Mouse (Mus musculus): ENCODE measurements around the gene Efl1.

The Efl1 gene

DNA sequence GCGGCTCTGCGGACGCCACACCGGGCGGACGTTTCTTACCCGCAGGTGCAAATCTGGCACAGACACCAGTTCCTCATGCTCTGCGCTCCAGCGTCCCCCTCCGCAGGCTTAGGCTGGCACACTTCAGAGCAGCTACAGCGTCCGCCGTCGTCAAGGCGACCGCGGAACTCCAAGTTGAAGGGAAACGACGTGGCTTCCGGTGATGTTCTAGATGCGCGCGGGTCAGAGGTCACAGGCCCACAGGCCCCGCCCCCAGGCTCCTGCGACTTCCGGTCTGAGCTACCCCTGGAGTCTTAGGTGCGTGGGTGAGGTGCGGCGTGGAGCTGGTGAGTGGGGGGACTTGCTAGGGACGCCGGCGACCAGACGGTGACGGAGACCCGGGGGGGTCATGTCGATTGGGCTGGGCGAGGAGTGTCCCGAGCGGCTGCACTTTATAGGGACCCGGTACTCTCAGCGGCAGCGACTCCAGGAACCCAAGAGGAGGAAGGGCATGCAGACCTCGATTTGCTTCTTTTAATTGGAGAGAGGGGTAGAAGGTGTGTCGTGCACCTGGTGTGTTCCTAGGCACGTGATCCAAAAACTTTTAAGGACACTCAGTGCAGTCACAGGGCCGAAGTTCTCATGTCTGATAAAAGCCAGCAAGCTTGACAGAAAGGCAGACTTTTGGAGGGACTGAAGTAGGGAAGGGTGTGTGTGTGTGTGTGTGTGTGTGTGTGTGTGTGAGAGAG, at the start of gene Efl1, which contains the start of gene Saxo2:
Gene Efl1, plus strand, starts transcription at position 262 of the 728 bp plus-strand sequence.
Gene Saxo2, minus strand, starts transcription at position 176 of the 728 bp plus-strand sequence.
- DNase-seq, result peak; percentile 97

DNA sequence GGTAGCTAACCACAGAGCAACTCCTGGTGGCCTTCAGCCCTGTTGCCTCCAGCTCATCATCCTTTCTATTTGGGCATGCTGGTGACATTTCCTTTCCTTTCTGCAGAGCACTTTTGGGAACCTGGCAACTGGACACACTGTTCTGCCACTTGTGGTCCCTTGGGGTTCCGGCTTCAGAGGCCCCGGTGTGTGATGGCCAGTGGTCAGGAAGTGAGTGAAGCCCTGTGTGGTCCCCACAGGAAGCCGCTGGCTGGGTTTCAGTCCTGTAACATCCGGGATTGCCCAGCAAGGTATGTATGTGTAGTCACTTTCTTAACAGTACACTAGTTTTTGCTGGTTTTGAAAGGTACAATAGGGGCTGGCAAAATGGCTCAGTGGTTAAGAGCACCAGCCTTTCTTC, 46.4 kb upstream of the Efl1 start:
- DNase-seq, result no peak

DNA sequence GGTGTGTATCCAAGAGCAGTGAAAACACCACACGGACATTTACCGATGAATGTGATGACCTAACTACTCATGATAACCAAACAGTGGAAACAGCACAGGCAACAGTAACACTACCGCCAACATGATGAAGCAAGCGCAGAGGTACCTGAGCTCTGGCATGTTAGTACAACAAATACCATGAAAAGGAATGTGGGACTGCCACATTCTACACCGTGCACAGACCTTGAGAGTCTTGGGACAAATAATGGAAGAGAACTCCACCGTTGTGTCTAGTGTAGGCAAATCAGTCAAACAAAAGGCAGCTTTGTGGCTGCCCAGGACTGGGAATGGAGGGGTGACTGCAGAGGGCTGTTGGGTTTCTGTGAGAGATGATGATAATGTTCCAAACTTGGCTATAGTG, 43.0 kb upstream of the Efl1 start:
- DNase-seq, result no peak

DNA sequence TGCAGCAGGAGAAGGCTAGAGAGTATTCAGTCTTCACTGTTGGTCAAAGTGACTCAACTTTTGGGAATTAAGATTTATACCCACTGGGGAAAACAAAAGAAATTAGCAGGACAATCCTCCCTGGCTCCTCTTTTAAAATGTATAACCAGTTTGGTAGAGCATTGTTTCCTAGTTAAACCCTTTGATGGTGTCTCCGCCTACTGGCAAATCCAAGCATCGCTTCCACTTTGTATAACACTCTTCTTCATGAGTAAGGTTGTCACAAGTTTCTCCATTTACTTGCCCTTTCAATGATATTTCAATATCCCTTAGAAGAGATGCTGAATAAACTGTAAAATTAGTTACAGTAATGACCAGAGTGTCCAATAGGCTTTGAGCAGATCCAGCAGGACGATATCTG, 38.8 kb upstream of the Efl1 start:
- peak; percentile 49 for DNase-seq

DNA sequence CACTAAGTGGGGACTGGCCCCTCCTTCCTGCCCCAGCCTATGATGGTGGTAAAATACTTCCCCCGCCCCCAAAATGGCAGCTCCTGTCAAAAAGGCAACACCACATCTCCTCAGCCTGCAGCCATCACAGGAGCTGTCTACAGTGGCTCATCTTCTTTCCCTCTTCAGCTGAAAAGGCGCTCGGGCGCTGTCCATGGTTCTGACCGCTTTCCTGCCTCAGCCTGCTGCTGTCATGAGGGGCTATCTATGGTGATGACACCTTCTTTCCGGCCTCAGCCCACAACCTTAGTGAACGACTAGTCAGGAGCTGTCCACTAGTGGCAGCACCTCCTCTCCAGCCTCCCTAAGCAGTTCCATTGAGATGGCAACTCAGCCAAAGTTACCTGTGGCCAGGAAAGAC, 23.1 kb upstream of the Efl1 start:
- DNase-seq, result peak; percentile 86

DNA sequence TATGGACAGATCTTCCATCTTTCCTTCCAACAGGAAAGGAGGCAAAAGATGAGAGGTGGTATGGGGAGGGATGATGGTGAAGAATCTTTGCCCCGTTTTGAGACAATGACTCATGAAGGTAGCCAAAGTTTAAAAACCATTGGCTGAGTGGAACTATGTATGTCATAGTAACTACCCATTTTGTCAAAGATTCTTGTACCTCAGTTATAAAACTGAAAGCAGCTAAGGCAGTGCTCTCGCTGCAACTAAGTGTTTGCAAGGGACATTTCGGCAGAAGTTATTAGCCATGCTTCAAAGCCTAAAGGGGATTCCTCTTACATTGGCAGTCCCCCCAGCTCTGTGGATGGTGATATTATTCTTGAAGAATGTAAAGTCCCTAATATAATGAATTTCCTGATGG, 1.2 kb upstream of the Efl1 start:
- no peak for DNase-seq

DNA sequence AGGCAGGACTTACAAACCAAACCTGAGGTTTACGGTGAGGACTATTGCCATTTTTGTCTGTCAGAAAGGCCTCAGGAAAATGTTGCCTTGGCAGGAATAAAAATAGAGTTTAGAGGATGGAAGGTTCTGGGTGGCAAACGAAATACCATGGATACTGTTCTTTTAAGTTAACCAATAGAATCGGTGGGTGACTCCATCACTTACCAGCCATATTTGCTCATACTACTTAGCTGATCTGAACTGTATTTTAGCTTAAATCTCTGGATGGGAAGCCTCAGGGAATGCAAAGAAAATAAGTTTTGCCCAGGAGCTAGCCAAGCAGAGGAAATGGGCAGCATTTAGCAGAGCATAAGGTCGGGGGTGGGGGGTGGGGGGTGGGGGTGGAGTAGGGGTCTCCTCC, 505 bp upstream of the Efl1 start:
- DNase-seq, result no peak

DNA sequence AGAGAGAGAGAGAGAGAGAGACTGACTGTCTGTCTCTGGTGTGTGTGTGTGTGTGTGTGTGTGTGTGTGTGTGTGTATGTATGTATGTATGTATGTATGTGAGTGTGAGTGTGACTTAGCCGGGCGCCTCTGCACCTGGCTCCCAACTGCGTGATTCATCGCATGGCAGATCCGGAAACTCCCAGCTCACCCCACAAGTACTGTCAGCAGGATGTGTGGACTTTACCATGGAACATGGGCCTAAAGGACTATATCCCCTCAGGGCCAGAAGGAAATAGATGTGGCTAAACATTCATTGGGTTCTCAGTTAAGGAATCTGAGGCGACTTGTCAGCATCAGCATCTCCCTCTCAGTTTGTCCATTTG, 649 bp downstream of the Efl1 start:
- DNase-seq, result peak; percentile 18

DNA sequence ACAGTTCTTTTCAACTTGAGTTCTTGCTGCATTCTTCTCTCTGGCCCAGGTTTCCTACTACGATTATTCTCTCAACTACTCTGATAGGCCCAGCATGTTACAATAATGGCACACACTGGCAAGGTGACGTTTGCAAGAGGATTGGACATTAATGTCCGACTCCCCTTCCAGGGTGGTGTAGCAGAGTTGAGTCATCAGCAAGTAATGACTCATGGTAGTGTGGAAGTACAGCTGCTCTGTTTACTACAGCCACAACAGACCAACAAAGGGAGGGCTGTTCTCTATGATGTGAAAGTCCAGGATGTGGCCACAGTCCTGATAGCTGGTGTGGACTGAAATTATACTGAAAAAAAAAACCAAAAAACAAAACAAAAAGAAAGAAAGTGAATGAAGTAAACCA, 16.2 kb downstream of the Efl1 start:
- no peak for DNase-seq

DNA sequence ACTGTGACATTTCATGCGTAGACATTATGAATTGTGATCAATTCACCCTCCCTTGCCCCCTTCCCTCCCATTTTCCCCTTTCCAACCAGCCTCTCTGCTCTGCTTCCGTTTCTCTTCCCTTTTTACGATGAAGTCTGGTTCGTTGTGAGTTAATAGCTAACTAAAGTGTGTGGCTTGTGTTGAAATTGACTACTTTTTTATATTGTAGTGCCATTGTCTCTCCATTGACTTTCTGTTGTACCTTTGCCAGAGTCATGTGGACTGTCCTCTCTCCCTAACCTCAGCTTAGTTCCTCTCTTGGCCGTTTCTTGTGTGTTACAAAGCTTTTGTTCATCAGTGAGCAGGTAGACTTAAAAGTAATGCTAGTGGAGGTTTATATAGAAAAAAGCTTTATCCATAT, 27.6 kb downstream of the Efl1 start:
- no peak for DNase-seq

DNA sequence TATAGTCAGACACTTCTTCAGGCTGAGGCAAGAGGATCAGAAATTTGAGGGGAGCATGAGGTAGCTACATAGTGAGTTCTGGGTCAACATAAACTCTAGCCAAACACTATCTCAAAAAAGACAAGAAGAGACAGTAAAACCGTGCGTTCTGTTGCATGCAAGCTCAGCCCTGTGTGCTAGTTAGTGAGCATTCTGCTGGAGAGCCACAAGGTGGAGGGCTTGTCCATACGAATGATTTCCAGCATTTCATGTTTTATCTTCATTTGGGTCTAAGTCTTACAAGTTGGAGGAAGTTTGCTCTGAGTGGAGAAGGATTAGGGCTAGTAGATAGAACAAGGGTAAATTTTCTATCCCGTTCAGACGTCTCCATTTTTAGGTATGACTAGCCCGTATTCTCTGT, 28.4 kb downstream of the Efl1 start:
- peak; percentile 24 for DNase-seq

DNA sequence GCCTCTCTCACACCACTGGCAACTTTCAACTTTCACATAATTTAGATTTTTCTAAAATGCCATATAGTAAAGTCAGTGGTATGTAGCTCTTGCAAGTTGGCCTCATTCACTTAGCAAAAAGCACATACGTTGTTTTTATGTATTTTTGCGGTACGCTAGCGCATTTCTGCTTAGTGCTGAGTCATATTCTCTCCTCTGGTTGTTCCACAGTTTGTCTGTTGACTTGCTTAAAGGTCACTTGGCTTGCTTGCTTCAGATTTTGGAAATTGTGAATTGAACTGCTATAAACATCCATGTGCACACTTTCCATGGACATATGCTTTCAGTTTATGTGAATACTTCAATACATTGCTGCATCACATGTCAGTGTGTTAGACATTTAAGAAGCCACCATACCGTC, 31.5 kb downstream of the Efl1 start:
- DNase-seq, result no peak

DNA sequence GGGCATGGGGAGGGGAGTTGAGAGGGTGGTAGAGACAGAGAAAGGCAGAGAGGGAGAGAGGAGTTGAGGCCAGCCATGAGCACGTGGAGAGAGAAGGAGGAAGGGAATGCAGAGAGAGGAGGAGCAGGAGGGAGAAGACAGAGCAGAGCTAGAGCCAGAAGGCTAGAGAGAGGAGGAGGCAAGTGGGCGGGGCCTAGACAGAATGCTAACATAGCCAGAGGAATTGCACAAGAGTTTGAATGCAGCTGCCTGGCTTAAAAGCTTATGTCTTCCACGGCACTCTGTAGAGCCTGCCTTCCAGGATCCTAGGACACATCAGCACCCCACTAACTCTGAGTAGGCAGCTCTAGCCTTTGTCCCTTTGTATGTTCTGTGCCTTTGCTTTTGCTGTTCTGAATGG, 40.3 kb downstream of the Efl1 start:
- peak; percentile 66 for DNase-seq

DNA sequence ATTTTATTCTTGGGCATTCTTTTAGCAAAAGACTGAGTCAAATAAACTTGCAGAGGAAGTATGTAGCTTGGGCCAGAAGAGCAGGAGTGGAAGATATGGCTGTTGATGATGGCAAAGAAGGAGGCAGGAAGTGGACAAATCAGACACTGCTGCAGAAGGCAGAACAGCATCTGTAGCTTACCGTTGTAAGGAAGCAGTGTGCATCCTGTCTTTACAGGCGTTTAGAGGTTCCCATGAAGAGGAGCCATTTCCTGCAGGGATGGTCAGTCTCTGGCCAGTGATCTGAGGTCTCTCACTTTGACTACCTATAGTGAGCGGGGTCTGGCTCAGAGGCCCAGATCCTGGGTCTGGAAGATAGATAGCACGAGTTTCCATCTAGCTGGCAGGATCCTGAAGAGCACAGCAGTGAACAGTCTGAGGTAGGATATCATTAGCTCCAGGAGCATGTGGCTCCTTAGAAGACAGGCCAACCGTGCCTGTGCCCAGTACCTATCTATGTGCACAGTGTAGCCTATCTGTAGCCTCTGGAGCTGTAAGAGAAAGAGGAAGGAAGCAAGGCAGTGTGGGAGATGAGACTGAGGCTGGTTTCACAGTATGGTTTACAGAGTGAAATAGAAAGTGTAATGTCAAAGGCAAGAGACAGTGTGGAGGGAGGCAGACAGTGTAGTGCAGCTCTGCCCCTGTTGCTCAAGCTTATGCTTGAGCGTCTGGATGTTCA, 42.8 kb downstream of the Efl1 start:
- no peak for DNase-seq

DNA sequence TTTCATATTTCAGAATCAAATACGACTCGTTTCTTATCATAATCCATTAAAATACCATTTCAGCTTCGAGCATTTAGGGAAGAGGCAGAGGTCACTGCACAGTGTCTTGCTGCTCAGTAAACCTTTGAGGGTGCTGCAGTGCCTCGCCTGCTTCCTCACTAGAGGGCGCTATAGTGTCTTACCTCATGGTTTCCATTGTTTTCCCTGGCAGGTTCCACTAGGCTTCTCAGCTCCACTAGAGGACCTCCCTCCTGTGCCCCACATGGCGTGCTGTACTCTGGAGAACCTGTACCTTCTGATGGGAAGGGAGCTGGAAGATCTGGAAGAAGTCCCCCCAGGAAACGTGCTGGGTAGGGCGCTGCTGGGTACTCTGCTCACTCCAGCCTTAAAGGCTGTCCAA, 49.3 kb downstream of the Efl1 start:
- DNase-seq, result no peak

DNA sequence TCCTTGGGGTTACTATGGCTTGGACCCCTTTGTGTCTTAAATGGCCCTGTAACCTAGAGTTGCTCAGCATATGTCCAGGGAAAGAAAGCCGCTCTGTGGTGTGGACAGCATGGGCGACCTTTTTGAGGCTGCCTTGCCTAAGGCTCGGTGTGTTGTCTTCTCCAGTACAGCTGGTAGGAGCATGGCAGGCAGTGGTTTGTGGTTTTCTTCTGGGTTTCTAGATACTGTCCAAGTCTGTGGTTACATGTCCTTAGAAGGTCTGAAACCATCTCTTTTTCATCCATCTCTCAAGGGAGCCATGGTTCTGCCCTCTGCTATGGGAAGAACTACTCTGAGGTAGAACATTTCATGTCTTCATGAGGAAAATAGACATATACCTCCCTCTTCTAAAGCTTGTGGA, 50.6 kb downstream of the Efl1 start:
- DNase-seq, result no peak

DNA sequence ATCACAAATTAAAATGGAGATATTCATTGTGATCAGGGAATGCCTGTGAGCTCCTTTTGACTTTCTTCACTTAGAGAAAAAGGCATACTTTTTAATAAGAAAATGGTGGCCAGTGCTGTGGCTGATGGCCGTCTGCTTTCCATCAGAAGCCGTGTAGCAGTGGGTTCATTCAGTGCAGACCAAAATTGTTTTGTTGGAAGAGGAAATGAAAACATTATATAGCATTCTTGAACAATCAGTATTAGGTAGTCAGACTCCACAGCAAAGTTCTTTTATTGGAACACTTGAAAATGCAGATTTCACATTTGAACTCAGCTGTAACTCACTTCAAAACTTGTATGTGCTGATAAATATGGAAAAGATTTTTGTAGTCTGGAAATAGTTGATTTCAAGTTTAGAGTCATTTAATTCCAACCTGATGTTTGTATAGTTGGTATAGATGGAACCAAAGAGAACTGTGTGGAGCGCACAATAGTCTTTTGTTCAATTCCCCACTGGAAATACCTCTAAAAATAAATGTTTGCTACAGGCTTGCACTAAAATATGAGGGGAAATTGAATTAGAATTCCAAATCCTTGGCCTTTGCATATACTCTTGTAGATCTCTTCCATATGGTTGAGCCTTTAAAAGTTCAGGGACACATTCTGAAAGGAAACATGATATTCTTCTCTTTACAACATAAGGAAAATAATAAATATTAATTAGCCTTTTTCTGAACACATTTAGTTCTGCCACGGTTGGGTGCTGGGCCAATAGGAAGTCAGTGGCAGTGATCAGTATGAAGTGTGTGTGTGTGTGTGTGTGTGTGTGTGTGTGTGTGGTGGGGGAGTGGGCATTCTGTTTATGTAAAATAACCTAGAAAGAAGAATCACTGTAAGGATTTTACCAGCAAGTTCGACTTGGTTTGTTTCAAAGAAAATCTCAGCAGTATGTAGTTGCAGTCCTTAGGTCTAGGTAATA, 54.2 kb downstream of the Efl1 start:
- no peak for DNase-seq

DNA sequence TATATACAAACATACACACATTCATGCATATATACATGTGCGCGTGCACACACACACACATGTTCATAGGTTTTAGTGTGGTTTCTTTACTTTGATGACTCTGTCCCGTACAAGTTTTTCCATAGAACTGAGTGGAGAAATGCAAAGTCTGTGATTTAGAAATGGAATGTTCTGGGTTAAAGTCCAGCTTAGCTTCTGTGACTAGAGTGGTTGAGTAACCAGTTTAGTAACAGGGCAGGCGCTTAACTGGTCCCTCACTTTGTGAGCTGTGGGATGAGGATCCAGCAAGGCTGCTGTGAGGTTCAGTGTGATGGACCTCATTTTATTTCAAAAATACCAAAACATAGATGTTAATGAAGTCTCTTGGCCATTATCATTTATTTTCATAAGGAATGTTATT, 60.8 kb downstream of the Efl1 start:
- DNase-seq, result no peak

DNA sequence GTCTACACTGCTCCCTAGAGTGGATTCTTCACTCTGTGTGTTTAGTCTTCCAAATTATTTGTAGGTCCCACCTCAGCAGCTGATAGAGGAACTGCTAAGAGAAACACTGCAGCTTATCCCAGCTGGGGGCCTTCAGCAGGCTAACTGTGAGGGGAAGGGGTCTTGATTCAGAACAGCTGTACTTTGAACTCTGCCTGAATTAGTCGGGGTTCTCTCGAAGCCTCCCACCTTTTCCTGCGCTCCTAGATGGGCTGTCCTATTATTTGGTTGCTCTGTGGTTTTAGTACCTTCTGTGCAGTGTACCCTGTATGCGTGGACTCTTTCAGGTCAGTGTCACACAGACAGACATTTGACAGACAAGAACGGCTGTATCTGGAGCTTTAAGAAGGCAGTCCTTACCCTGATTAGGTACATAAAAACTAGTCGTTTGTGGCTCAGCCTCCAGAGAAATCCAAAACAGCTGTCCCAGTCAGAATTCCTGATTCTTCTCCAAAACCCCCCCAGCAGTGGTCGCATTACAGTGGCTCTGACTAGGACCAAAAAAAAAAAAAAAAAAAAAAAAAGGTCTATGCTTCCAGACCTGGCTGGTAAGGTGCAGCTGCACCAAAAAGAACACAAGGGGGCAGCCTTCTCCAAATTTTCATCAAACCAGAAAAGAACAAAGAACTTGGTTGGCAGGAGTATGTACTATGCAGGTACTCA, 66.9 kb downstream of the Efl1 start:
- DNase-seq, result peak; percentile 69

DNA sequence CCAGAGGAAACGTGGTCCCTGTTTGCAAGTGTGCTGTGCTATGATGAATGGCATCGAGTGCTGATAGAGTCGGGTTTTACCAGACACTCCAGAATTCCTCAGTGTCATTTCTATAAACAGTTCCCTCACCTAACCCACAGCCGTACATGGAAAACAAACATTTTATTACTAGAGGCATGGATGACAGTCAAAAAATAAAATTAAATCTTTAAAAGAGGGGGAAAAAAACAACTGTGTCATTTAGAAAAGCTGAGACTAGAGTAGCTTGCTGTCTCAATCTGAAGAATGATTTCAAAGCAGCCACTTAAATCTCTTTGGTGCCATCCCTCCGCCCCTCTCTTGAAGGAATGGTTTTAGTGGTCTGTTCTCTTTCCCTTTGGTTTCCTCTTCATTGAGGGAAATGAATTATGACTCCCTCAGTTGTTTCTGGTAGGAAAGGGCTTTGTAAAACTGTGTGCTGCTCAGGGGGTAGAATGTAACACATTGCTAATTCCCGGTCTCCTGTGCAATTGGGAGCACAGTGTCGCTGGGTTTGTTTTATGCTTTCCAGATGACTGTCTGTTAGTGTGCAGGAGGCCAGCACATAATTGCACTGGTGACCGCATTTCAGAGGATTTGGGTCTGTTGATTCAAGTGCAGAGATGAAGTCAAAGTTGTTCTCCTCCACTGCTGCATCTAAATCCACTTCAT, 67.6 kb downstream of the Efl1 start:
- DNase-seq, result no peak

DNA sequence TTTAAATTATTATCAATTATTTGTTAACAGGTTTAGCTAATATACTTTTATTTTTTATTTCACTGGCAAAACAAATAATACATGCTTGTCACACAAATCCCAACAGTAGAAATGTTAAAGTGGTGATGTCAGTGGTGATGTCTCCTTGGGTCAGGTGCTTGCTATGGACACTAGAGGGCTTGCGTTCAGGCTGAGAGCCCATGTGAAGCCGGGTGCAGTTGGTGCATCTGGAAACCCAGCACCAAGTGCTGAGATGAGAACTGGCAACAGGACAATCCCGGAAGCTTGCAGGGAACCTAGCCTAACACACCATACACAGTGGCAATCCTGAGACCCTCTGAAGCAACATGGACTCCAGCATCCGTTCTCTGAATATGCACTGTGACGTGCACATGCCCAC, 70.9 kb downstream of the Efl1 start:
- peak; percentile 40 for DNase-seq

DNA sequence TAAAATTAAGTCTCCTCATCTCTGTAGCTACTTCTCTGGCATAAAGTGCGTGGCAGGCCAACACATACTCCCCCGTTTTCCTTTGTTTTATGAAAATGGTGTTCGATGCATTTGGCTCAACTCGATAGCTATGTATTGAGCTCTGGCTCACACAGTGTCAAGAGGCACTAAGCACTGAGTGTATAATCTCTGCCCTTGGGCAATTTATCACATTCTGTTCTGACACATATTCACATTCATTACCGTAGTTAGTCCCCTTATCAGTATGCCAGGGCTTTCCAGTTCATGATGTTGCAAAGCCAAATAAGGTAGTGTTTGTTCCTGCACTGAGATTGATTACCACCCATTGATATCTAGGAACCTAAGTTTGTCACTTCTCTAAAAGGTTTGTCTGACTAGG, 71.3 kb downstream of the Efl1 start:
- no peak for DNase-seq
